Mouse (Mus musculus) lung, adult 2 months (tissue): ENCODE data around the gene Map7d2.

Source experiments
- CTCF ChIP-seq: fragments of 200-500 bp; IDR thresholded peaks from 2 replicates; pipeline ENCODE4 v1.5.1; 2011; ENCODE audit warnings: mild to moderate bottlenecking, low read length, control low read depth; ENCODE audit not compliant: insufficient read depth
- POLR2A ChIP-seq: fragments of 200-500 bp; IDR thresholded peaks from 2 replicates; pipeline ENCODE4 v1.6.1; 2011; ENCODE audit warnings: low read depth, mild to moderate bottlenecking, control low read depth, low read length, borderline replicate concordance; ENCODE audit errors: extremely low read depth

DNA sequence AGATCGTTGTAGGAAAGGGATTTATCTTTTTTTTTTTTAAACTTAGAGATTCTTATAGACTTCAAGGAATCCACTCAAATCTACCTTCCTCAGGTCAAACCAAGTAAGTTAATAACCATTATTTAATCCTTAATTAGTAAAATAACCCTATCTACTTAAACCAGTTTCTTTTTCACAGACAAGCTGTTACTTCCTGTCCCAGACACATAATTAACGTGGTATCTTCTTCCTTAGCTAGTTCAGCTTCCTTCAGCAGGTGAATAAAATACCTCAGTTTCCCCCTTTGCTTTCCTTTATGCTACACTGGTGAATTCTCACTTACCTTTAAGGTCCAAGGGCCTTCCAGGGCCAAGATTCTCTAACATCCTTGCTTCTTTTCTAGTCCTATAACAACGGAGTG lies 107.4 kb downstream of the Map7d2 start:
- TF ChIP-seq CTCF: no peak
- no peak for TF ChIP-seq POLR2A
